Mouse (Mus musculus) bone marrow, adult 2 months (tissue): ENCODE data around the gene Ppm1e. TPM values are rescaled to one million over a fixed set of nuclear protein-coding genes. Genes with fewer than 3 reads are reported as not detected.
"Not testable (repeated sequence)": the region's sequence is repeated elsewhere in the genome, so short reads cannot be mapped to it uniquely, and the experiment has no call there.

Experiments used
- H3K27ac ChIP-seq: fragments of 200-500 bp; 2 replicates; pipeline ENCODE4 v1.5.1; 2012; ENCODE audit warnings: low read depth, mild to moderate bottlenecking, control low read depth, inconsistent platforms, low read length; ENCODE audit not compliant: control insufficient read depth, poor library complexity, insufficient read depth
- H3K4me1 ChIP-seq: fragments of 200-500 bp; 2 replicates; pipeline ENCODE4 v1.6.1; 2011; ENCODE audit warnings: low read length; ENCODE audit not compliant: control insufficient read depth, insufficient read depth
- H3K4me3 ChIP-seq: fragments of 200-500 bp; replicated peaks from 2 replicates; pipeline ENCODE3; 2011; ENCODE audit warnings: mild to moderate bottlenecking, low read depth, low read length, control low read depth; ENCODE audit not compliant: control insufficient read depth
- CTCF ChIP-seq: fragments of 200-500 bp; IDR thresholded peaks from 2 replicates; pipeline ENCODE4 v1.5.1; 2011; ENCODE audit warnings: low read length, control low read depth; ENCODE audit not compliant: control insufficient read depth, insufficient read depth
- POLR2A ChIP-seq: fragments of 200-500 bp; IDR thresholded peaks from 2 replicates; pipeline ENCODE4 v1.6.1; 2011; ENCODE audit warnings: low read depth, mild to moderate bottlenecking, control low read depth, low read length, borderline replicate concordance; ENCODE audit not compliant: control insufficient read depth
- WGBS: fragments of 180-500 bp; shearing (Covaris S2); methylation state at CpG from one replicate; pipeline ENCODE4 v1.1.7; 2018; 5-methylcytosine and 5-hydroxymethylcytosine counted together
- polyA plus RNA-seq: library from polyadenylated mRNA; stranded (reverse); fragments of >200 nt; gene quantifications from 2 replicates; pipeline ENCODE4 v1.2.4, GENCODE M21; 2011; ENCODE audit warnings: low replicate concordance; ENCODE audit not compliant: missing spikeins, insufficient read depth, insufficient read length

The Ppm1e gene
- polyA plus RNA-seq, 1 experiment: 2.9 TPM

DNA sequence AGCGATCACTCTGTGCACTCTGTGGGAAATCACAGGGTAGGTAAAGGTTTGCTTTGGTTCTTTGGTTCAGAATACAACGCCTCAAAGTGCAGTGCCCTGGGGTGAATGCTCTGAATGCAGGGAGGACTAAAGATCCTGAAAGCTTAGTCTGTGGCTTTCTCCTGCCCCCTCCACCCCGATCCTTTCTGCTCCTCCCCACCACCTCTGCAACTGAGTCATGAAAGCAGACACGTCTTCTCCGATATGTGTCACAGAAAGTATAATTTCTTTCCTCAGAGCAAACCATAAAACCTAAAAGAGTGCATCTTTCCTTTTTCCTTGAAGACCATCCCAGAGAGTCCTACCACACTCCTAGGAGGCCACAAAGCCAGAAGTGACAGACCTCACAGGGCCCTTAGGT, 86.1 kb downstream of the Ppm1e start:
- TF ChIP-seq CTCF (no peak), POLR2A (no peak)
- Histone ChIP-seq H3K4me1 (no peaks in the 10 kb centered on the region; the same call in 1 of the 2 replicates), H3K4me3 (no peak overlapping the region), H3K27ac (no peak overlapping the region)
- 79% methylated on average over 5 of the region's 5 CpGs for WGBS

- no peak overlapping the region for H3K27ac ChIP-seq
- TF ChIP-seq CTCF (no peak), POLR2A (no peak)
- H3K4me1 ChIP-seq: no peaks in the 10 kb centered on the region; the same call in 1 of the 2 replicates
- H3K4me3 ChIP-seq: no peak overlapping the region
- 89% methylated on average over 1 of the region's 1 CpGs for WGBS
Observed at GRCm38 (mm10) chr11:87271479-87271878, 87.3 kb downstream of the Ppm1e start.

- TF ChIP-seq CTCF (no peak), POLR2A (no peak)
- Histone ChIP-seq H3K4me1 (no peaks in the 10 kb centered on the region; the same call in 1 of the 2 replicates), H3K4me3 (no peak overlapping the region), H3K27ac (no peak overlapping the region)
- 68% methylated on average over 2 of the region's 2 CpGs for WGBS
Observed at GRCm38 (mm10) chr11:87270958-87271357, 87.9 kb downstream of the Ppm1e start.

- no peak for TF ChIP-seq POLR2A
- TF ChIP-seq CTCF: no peak
- Histone ChIP-seq H3K27ac (no peak overlapping the region), H3K4me3 (no peak overlapping the region), H3K4me1 (no peaks in the 10 kb centered on the region; the same call in 1 of the 2 replicates)
- WGBS: 78% methylated on average over 4 of the region's 4 CpGs
Observed at GRCm38 (mm10) chr11:87270446-87270845, 88.4 kb downstream of the Ppm1e start.

DNA sequence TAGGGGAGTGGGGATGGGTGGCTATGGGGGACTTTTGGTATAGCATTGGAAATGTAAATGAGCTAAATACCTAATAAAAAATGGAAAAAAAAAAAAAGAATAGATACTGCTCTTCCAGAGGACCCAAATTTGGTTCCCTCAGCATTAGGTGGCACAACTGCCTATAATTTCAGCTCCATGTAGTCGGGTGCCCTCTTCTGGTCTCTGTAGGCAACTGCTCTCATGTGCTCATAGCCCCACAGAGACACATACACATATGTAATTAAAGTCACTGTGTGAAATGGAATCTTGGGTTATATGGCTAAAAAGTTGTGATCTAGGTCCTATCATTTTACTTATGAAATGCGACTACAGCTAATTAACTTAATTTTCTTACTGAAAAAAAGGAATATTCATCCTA, 90.0 kb downstream of the Ppm1e start:
- Histone ChIP-seq H3K4me3 (no peak overlapping the region), H3K27ac (no peak overlapping the region), H3K4me1 (no peaks in the 10 kb centered on the region)
- WGBS: 74% methylated on average over 2 of the region's 2 CpGs
- TF ChIP-seq POLR2A: no peak
- peak; percentile 23; the same call in 1 of the 2 replicates for TF ChIP-seq CTCF

- Histone ChIP-seq H3K4me3 (no peak overlapping the region), H3K4me1 (no peaks in the 10 kb centered on the region), H3K27ac (no peak overlapping the region)
- TF ChIP-seq POLR2A (no peak), CTCF (no peak)
- 76% methylated on average over 4 of the region's 4 CpGs for WGBS
Observed at GRCm38 (mm10) chr11:87266246-87266645, 92.6 kb downstream of the Ppm1e start.

- no peaks in the 10 kb centered on the region; the same call in 1 of the 2 replicates for H3K4me1 ChIP-seq
- no peak for TF ChIP-seq CTCF
- WGBS: 43% methylated on average over 7 of the region's 7 CpGs
- no peak overlapping the region for H3K4me3 ChIP-seq
- no peak overlapping the region for H3K27ac ChIP-seq
Observed at GRCm38 (mm10) chr11:87263946-87264345, 94.9 kb downstream of the Ppm1e start.

- 76% methylated on average over 4 of the region's 4 CpGs for WGBS
- not testable (repeated sequence) for H3K4me3 ChIP-seq, H3K4me1 ChIP-seq, H3K27ac ChIP-seq
Observed at GRCm38 (mm10) chr11:87261705-87262104, 97.1 kb downstream of the Ppm1e start.

DNA sequence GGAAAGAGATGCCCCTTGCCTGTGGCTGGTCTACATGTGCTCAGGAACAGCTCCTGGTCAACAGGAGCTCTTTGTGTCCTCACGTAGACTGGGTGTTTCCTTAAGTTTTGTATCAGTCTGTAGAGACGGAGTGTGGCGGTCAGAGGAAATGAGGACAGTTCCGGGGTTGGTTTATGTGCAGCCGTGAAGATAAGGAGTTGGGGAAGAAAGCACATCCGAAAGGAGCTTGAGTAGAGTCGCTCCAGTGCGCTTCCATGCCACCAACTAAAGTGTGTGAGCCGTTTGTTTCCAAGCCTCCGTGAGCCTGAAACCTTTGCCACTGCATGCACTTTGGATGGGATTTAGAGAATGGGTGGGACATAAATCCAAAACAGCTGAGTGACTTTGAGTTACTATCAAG, 99.0 kb downstream of the Ppm1e start:
- no peak overlapping the region for H3K27ac ChIP-seq
- no peak overlapping the region for H3K4me3 ChIP-seq
- H3K4me1 ChIP-seq: no peaks in the 10 kb centered on the region; the same call in 1 of the 2 replicates
- TF ChIP-seq CTCF: no peak
- TF ChIP-seq POLR2A: no peak
- WGBS: 24% methylated on average over 10 of the region's 10 CpGs

DNA sequence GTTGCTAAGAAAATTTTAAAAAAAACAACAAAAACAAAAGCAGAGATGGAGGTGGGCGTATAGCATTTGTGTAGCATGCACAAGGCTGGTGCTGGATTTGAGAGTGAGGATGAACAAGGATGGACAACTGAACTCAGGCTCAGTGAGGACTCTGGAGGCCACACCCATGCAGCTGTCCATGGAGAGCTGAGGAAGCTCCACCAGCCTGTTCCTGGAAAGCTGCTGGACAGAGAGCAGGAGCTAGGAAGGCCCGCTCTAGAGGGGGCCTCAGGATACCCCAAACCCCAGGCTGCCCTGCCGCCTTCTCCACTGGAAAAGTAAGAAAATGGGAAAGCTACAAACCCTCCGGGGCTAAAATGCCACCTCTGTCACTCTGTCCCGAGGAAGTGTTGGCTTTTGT, 101.5 kb downstream of the Ppm1e start:
- no peaks in the 10 kb centered on the region; the same call in 1 of the 2 replicates for H3K4me1 ChIP-seq
- H3K4me3 ChIP-seq: no peak overlapping the region
- no peak overlapping the region for H3K27ac ChIP-seq
- TF ChIP-seq CTCF (no peak), POLR2A (no peak)
- WGBS: 89% methylated on average over 5 of the region's 5 CpGs
